Mouse (Mus musculus) CH12.LX (cell line): ENCODE results near the gene Mb. TPM values are rescaled to one million over a fixed set of nuclear protein-coding genes. Genes with fewer than 3 reads are reported as not detected.

Source experiments
- DNase-seq: peaks from one replicate; pipeline ENCODE4 v3.0.0-alpha.2; 2013; ENCODE audit errors: extremely low read depth
- H3K27ac ChIP-seq: 2 replicates; pipeline ENCODE4 v1.5.1; 2012; ENCODE audit warnings: low read depth, mild to moderate bottlenecking, control low read depth, moderate library complexity; ENCODE audit not compliant: insufficient read depth
- H3K27me3 ChIP-seq: replicated peaks from 2 replicates; pipeline ENCODE3; 2012; ENCODE audit warnings: inconsistent platforms
- H3K36me3 ChIP-seq, 2 experiments: replicated peaks in 1 of 2; 2 replicates each; pipeline versions ENCODE3 to v1.6.1; 2012; ENCODE audit warnings: inconsistent platforms in 1 of 2, low read length in 1 of 2, mild to moderate bottlenecking in 1 of 2, mixed read lengths in 1 of 2, moderate library complexity in 1 of 2; ENCODE audit not compliant: control insufficient read depth in 1 of 2, insufficient read depth in 1 of 2
- H3K4me1 ChIP-seq, 2 experiments: 2 replicates each; pipeline ENCODE4 v1.6.1; 2012; ENCODE audit warnings: inconsistent platforms in 1 of 2, moderate library complexity in 1 of 2; ENCODE audit not compliant: insufficient read depth in 2 of 2, control insufficient read depth in 1 of 2
- H3K4me2 ChIP-seq: 2 replicates; pipeline ENCODE4 v1.6.1; 2012; ENCODE audit warnings: low read depth, mild to moderate bottlenecking, control low read depth; ENCODE audit not compliant: poor library complexity, insufficient read depth, severe bottlenecking
- H3K4me3 ChIP-seq, 3 experiments: fragments of 150-350 bp in 1 of 3; sonication (generic) in 1 of 3; replicated peaks in 1 of 3; 2 replicates each; pipeline versions ENCODE3 to v1.5.1; 2011 to 2012; ENCODE audit warnings: low read depth in 2 of 3, low read length in 2 of 3, mild to moderate bottlenecking in 2 of 3, moderate library complexity in 2 of 3, control low read depth in 1 of 3, improper control_type of control experiment in 1 of 3, inconsistent platforms in 1 of 3, mixed read lengths in 1 of 3; ENCODE audit not compliant: poor library complexity in 1 of 3
- H3K79me2 ChIP-seq: replicated peaks from 2 replicates; pipeline ENCODE4 v1.6.1; 2012; ENCODE audit warnings: mild to moderate bottlenecking, moderate library complexity; ENCODE audit not compliant: control insufficient read depth, poor library complexity, insufficient read depth, severe bottlenecking; ENCODE audit errors: extremely low read depth
- H3K9ac ChIP-seq: 2 replicates; pipeline ENCODE4 v1.6.1; 2012; ENCODE audit warnings: low read depth, mild to moderate bottlenecking, control low read depth, moderate library complexity; ENCODE audit not compliant: insufficient read depth
- H3K9me3 ChIP-seq: replicated peaks from 2 replicates; pipeline ENCODE3; 2012; ENCODE audit warnings: low read length, inconsistent platforms, mixed read lengths
- CHD1 ChIP-seq: IDR thresholded peaks from 2 replicates; pipeline ENCODE4 v1.6.1; 2012; ENCODE audit warnings: low read depth, low read length, improper control_type of control experiment, inconsistent platforms
- CHD2 ChIP-seq: IDR thresholded peaks from 2 replicates; pipeline ENCODE4 v1.6.1; 2011; ENCODE audit warnings: low read length, improper control_type of control experiment
- CTCF ChIP-seq, 2 experiments: IDR thresholded peaks in 1 of 2; conservative IDR thresholded peaks in 1 of 2; 2 replicates each; pipeline ENCODE4 v1.5.1; 2011 to 2012; ENCODE audit warnings: low read depth in 2 of 2, low read length in 2 of 2, improper control_type of control experiment in 1 of 2, inconsistent platforms in 1 of 2, mild to moderate bottlenecking in 1 of 2, moderate library complexity in 1 of 2
- ELF1 ChIP-seq: IDR thresholded peaks from 2 replicates; pipeline ENCODE4 v1.6.1; 2014; ENCODE audit warnings: low read depth, mild to moderate bottlenecking, inconsistent platforms, low read length, improper control_type of control experiment
- JUND ChIP-seq: conservative IDR thresholded peaks from 2 replicates; pipeline ENCODE4 v1.6.1; 2011; ENCODE audit warnings: low read depth, low read length, improper control_type of control experiment
- KAT2A ChIP-seq: IDR thresholded peaks from 2 replicates; pipeline ENCODE4 v1.6.1; 2012; ENCODE audit warnings: low read length, improper control_type of control experiment, inconsistent platforms; ENCODE audit not compliant: insufficient replicate concordance
- NELFE ChIP-seq: IDR thresholded peaks from 2 replicates; pipeline ENCODE4 v1.6.1; 2011; ENCODE audit warnings: low read depth, low read length, improper control_type of control experiment
- PAX5 ChIP-seq: IDR thresholded peaks from 2 replicates; pipeline ENCODE4 v1.6.1; 2012; ENCODE audit warnings: low read length, inconsistent platforms, mixed read lengths
- SIN3A ChIP-seq: IDR thresholded peaks from 2 replicates; pipeline ENCODE4 v1.6.1; 2012; ENCODE audit warnings: low read length, improper control_type of control experiment, inconsistent platforms
- SMC3 ChIP-seq: IDR thresholded peaks from 2 replicates; pipeline ENCODE4 v1.6.1; 2011; ENCODE audit warnings: low read depth, low read length, improper control_type of control experiment
- USF1 ChIP-seq: IDR thresholded peaks from 2 replicates; pipeline ENCODE4 v1.6.1; 2014; ENCODE audit warnings: low read depth, mild to moderate bottlenecking, inconsistent platforms, low read length, improper control_type of control experiment
- ZC3H11A ChIP-seq: IDR thresholded peaks from 2 replicates; pipeline ENCODE4 v1.6.1; 2012; ENCODE audit warnings: low read depth, mild to moderate bottlenecking, inconsistent platforms, low read length, improper control_type of control experiment
- ZKSCAN1 ChIP-seq: IDR thresholded peaks from 2 replicates; pipeline ENCODE4 v1.6.1; 2012; ENCODE audit warnings: low read depth, inconsistent platforms, low read length, improper control_type of control experiment, borderline replicate concordance
- dilution Hi-C: fragments of 300-500 bp; cut with MboI; formaldehyde crosslinking; loops from 2 replicates; pipeline ENCODE4 v1.14.3; 2020; ENCODE audit warnings: low sequenced_read_pairs; ENCODE audit not compliant: extremely low pct_unique_long_range_greater_than_20kb, extremely low pct_ligation_motif_present
- in situ Hi-C: fragments of 300-500 bp; cut with MboI; formaldehyde crosslinking; loops from 3 replicates; pipeline ENCODE4 v1.14.3; 2019; ENCODE audit warnings: low sequenced_read_pairs, low pct_ligation_motif_present, low pct_unique_long_range_greater_than_20kb, mixed read lengths
- polyA plus RNA-seq: library from polyadenylated mRNA; unstranded; fragments of >175 nt; gene quantifications from 2 replicates; pipeline ENCODE4 v1.2.1, GENCODE M21; 2012; ENCODE audit warnings: low read depth; ENCODE audit not compliant: insufficient read length
- total RNA-seq, 2 experiments: library from RNA; depleted of rRNA; stranded (reverse); fragments of 300-350 nt in 1 of 2; fragments of >200 nt in 1 of 2; gene quantifications; 2 replicates each; pipeline ENCODE4 v1.2.3; 2012 to 2014

Gene Mb
- total and polyA plus RNA-seq, 3 experiments: not detected

DNA sequence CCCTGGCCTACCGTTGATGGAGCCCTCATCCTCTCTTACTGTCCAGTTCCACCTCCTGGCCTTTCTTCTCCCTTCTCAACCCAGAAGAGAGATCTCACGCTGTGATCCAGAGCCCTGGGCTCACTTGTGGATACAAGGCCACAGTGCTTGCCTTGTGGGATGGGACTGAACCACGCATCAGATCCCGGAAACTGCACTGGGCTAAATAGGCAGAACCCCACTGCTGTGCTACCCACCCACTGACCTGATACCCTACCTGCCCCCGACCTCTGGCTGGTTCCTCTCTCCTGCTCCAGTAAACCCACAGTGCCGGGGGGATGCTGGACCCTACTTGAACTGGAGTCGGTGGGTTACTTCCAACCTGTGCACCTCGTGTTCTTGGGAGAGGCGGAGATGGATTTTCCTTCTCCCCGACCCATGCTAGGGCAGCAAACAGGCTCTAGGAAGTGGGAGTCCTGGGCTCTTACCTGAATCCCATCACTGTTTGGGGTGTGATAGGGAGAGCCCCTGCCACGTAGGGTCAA, 20.3 kb upstream of the Mb start:
- no peak overlapping the region for H3K4me3 ChIP-seq
- dilution Hi-C loops: no loop called here
- no peak overlapping the region for H3K27ac ChIP-seq
- H3K36me3 ChIP-seq: no peaks in the 10 kb centered on the region
- DNase-seq: no peak
- TF ChIP-seq ZKSCAN1: no peak
- no peak for TF ChIP-seq ZC3H11A
- TF ChIP-seq SIN3A: no peak
- no peak for TF ChIP-seq CHD2
- no peak for TF ChIP-seq SMC3
- no peak for TF ChIP-seq NELFE
- no peak for TF ChIP-seq KAT2A
- H3K79me2 ChIP-seq: no peaks in the 10 kb centered on the region
- peaks cover 87% of the 10 kb centered on the region for H3K27me3 ChIP-seq
- in situ Hi-C loops: no loop called here
- H3K9ac ChIP-seq: no peak overlapping the region
- H3K4me2 ChIP-seq: no peak overlapping the region
- H3K9me3 ChIP-seq: no peaks in the 10 kb centered on the region
- H3K4me1 ChIP-seq: no peaks in the 10 kb centered on the region

DNA sequence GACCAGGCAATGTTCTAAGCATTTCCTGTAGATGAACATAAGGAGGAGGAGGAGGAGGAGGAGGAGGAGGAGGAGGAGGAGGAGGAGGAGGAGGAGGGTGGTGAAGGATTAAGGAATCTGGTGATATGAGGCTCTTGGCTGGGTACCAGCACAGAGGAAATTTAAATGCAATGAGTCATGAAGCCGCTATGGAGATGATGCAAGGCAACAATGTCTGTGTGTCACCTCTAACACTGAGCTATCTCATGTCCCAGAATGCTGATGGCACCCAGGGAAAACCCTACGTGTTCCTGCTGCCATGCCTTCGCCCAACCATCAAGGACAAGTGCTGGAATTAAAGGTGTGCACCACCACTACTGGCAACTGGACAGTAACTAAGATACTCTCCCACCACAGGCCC, 18.5 kb upstream of the Mb start:
- Histone ChIP-seq H3K9me3 (peaks cover 4% of the 10 kb centered on the region), H3K9ac (no peak overlapping the region), H3K4me3 (no peak overlapping the region), H3K27ac (no peak overlapping the region), H3K4me2 (no peak overlapping the region), H3K36me3 (no peaks in the 10 kb centered on the region), H3K27me3 (peaks cover 81% of the 10 kb centered on the region), H3K79me2 (no peaks in the 10 kb centered on the region), H3K4me1 (no peaks in the 10 kb centered on the region)
- dilution Hi-C loops (no loop called here), in situ Hi-C loops (no loop called here)
- no peak for TF ChIP-seq USF1
- no peak for TF ChIP-seq ELF1
- TF ChIP-seq CHD1: no peak
- TF ChIP-seq PAX5: no peak
- TF ChIP-seq SMC3: no peak
- TF ChIP-seq CTCF (conservative IDR thresholded peaks at IDR 0.05 in 1 of 2, IDR thresholded peaks at IDR 0.05 in 1 of 2; ENCODE audit: low read depth in 2 of 2, low read length in 2 of 2): no peak
- DNase-seq: no peak

DNA sequence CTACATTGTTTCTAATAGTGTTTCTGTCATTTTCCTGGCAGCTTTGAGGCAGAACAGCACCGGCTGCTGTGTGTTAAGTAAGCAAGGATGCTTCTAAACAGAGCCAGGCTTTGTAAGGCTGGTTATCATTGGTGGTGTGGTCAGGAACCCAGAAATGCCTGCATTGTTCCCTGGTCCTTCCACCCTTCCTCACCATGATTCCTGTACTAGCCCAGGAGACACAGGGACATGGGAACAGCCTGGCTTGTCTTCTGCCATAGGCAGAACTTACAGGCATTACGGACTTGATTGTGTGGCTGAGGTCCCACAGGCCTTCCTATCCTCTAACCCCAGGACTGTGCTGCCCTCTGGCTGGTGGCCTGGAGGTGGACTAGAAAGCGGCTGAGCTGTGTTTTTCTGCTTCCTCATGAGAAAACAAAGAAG, 18.0 kb upstream of the Mb start:
- Histone ChIP-seq H3K27ac (no peak overlapping the region), H3K9me3 (peaks cover 5% of the 10 kb centered on the region), H3K4me1 (no peaks in the 10 kb centered on the region), H3K4me2 (no peak overlapping the region), H3K9ac (no peak overlapping the region), H3K79me2 (no peaks in the 10 kb centered on the region), H3K4me3 (no peak overlapping the region), H3K36me3 (no peaks in the 10 kb centered on the region), H3K27me3 (peaks cover 78% of the 10 kb centered on the region)
- dilution Hi-C loops (no loop called here), in situ Hi-C loops (no loop called here)
- TF ChIP-seq JUND (no peak), NELFE (no peak)
- DNase-seq: no peak
